Mouse (Mus musculus) embryonic fibroblast, embryonic 13.5 days (primary cell): Measurements from ENCODE around the gene Commd7.

Experiments used
- CTCF ChIP-seq: IDR thresholded peaks from 2 replicates; pipeline ENCODE4 v1.5.1; 2011; ENCODE audit warnings: mild to moderate bottlenecking, control low read depth, low read length, moderate library complexity, borderline replicate concordance; ENCODE audit not compliant: insufficient read depth
- POLR2A ChIP-seq: IDR thresholded peaks from 2 replicates; pipeline ENCODE4 v1.6.1; 2011; ENCODE audit warnings: low read depth, mild to moderate bottlenecking, control low read depth, low read length, moderate library complexity

DNA sequence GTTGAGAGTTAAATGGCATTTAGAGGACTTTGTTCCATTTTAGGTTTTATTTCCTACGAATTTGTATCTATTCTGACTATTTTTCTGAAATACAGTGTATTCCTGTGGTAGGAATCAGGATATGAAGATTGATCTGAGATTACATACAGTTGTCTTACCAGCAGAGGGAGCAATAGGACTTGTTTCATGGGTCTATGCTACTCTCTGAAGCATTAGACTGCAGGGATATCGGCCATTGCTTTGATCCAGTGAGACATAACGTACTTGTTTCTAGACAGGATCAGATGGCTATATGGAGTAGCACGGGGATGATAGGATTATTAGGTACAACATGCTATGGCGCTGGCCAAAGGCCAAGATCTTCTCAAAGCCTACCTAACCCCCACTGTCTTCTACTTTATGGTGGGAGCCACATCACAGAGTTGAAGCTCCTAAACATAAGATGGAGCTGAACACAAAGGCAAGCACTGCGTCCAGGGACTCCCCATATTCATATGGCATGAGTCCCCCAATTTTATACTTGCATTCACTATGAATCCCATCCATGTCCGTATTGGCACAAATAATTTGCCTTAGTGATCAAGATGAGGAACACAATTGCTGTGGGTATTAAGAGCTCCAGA, 36.3 kb upstream of the Commd7 start:
- no peak for TF ChIP-seq CTCF
- TF ChIP-seq POLR2A, result no peak
